Mouse (Mus musculus): ENCODE data around the gene Myo16.

DNA sequence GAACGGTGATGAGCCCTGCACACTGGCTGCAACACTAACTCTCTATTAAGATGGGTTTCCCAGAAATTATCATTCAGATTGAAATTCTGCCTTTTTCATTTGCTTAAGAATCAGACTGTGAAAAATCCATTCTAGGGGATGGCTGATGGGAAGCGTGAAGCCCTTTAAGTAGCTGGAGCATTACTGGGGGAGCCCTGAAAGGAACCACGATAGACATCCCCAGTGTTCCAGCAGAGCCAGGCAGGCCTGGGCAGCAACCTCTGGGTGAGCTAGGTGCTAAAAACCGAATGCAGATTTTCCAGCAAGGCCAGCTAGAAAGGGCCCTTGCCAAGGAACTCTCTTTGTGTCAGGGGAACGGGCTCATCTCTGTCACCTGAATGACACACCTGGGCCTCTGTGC is 407.9 kb downstream of the Myo16 start:
- no peak for TF ChIP-seq CTCF (IDR thresholded peaks at IDR 0.05; ENCODE audit: low read depth)
- no peak for TF ChIP-seq EP300 (IDR thresholded peaks at IDR 0.05; ENCODE audit: low read depth)
